Mouse (Mus musculus) forebrain, embryonic 14.5 days (tissue): ENCODE results near the gene Gkap1. TPM values are rescaled to one million over a fixed set of nuclear protein-coding genes. Genes with fewer than 3 reads are reported as not detected.

ENCODE experiments used
- ATAC-seq: fragments of 200-750 bp; cut with Nextera tagmentation; 2 replicates; pipeline ENCODE4 v1.8.0; 2017; ENCODE audit warnings: mild to moderate bottlenecking, moderate library complexity
- DNase-seq: peaks from one replicate; pipeline ENCODE4 v3.0.0-alpha.2; 2015; ENCODE audit warnings: low spot score
- H3K27ac ChIP-seq: fragments of 300-500 bp; sonication (generic); 2 replicates; pipeline ENCODE4 v1.5.1; 2014; ENCODE audit warnings: low read depth, mild to moderate bottlenecking, control low read depth, low read length, moderate library complexity
- H3K27me3 ChIP-seq: fragments of 300-500 bp; sonication (generic); replicated peaks from 2 replicates; pipeline ENCODE4 v1.6.1; 2014; ENCODE audit warnings: low read length, control low read depth, mixed read lengths; ENCODE audit not compliant: control insufficient read depth, insufficient read depth
- H3K36me3 ChIP-seq: fragments of 300-500 bp; sonication (generic); 2 replicates; pipeline ENCODE4 v1.6.1; 2014; ENCODE audit warnings: low read length, control low read depth; ENCODE audit not compliant: control insufficient read depth, insufficient read depth
- H3K4me1 ChIP-seq: fragments of 300-500 bp; sonication (generic); 2 replicates; pipeline ENCODE4 v1.6.1; 2014; ENCODE audit warnings: antibody characterized with exemption, low read length, control low read depth; ENCODE audit not compliant: control insufficient read depth, insufficient read depth
- H3K4me2 ChIP-seq: fragments of 300-500 bp; sonication (generic); 2 replicates; pipeline ENCODE4 v1.6.1; 2014; ENCODE audit warnings: mild to moderate bottlenecking, control low read depth, low read length
- H3K4me3 ChIP-seq: fragments of 300-500 bp; sonication (generic); 2 replicates; pipeline ENCODE4 v1.5.1; 2014; ENCODE audit warnings: low read depth, low read length, control low read depth
- H3K9ac ChIP-seq: fragments of 300-500 bp; sonication (generic); 2 replicates; pipeline ENCODE4 v1.6.1; 2014; ENCODE audit warnings: mild to moderate bottlenecking, low read length, control low read depth, moderate library complexity
- H3K9me3 ChIP-seq: fragments of 300-500 bp; sonication (generic); replicated peaks from 2 replicates; pipeline ENCODE4 v1.6.1; 2016; ENCODE audit warnings: low read length, control low read depth, mixed read lengths; ENCODE audit not compliant: control insufficient read depth
- WGBS: fragments of 180-500 bp; shearing (Covaris S2); extraction: QIAGEN DNeasy Blood & Tissue Kit; methylation state at CpG from one replicate; pipeline ENCODE4 v1.1.7; 2014; 5-methylcytosine and 5-hydroxymethylcytosine counted together
- polyA plus RNA-seq: library from polyadenylated mRNA; unstranded; fragments of >200 nt; fragmentation: Nextera tagmentation; extraction: Ambion mirVana; gene quantifications from 2 replicates; pipeline ENCODE4 v1.2.1, GENCODE M21; 2014

Gene Gkap1
- polyA plus RNA-seq, result 23.3 and 24.2 TPM in 2 replicates

DNA sequence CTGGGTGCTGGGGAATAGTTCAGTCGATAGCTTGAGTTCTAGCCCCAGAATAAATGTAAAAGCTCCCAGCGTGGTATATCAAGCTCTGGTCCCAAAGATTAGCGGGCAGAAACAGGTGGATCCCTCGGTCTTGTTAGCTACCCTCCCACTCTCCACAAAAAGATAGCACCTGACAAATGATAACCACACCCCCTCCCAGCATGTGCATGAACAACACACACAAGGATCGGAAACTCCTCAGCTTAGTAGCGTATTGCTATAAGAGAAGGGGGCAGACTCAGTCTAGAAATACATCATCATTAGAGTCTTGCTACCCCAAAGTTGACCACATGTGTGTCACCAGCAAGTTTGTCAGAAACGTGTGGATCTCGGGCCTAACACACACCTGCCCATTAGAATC, at the start of gene Gkap1:
TSS of gene Gkap1 (minus strand) at position 101 of the 400 bp plus-strand sequence.
- WGBS, result 79% methylated on average over 8 of the region's 8 CpGs
- Histone ChIP-seq H3K4me1 (no peaks in the 10 kb centered on the region), H3K4me2 (peak within 1 kb of the TSS; percentile 73), H3K36me3 (no peaks in the 10 kb centered on the region), H3K9ac (peak within 1 kb of the TSS; percentile 81), H3K27me3 (no peaks in the 10 kb centered on the region), H3K4me3 (peak within 1 kb of the TSS; percentile 79), H3K27ac (peak within 1 kb of the TSS; percentile 84), H3K9me3 (no peaks in the 10 kb centered on the region)
- DNase-seq, result no peak
- ATAC-seq, result no peak

DNA sequence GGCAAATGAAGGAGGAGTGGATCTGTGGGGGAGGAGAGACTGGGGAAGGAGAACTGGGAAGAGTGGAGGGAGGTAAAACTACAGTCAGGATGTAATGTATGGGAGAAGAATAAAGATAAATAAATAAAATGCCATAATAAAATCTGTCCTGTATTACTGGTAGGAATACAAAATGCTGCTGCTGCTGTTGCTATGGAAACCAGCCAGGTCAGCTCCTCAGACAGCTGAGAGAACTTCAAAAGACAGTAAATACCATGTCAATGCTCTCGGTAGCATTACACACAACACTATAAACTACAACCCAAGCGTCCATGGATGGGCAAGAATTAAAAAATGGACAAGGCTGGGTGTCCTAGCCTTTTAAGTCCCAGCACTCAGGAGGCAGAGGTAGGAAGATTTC, 42.3 kb upstream of the Gkap1 start:
- DNase-seq, result peak; percentile 36
- H3K4me3 ChIP-seq, result no peak overlapping the region
- no peak overlapping the region for H3K9ac ChIP-seq
- no peak overlapping the region for H3K4me2 ChIP-seq
- no peaks in the 10 kb centered on the region for H3K4me1 ChIP-seq
- 67% methylated on average over 2 of the region's 2 CpGs for WGBS
- H3K9me3 ChIP-seq, result no peaks in the 10 kb centered on the region
- no peaks in the 10 kb centered on the region for H3K27me3 ChIP-seq
- no peak overlapping the region for H3K27ac ChIP-seq
- no peak for ATAC-seq
- H3K36me3 ChIP-seq, result no peaks in the 10 kb centered on the region

- ATAC-seq (no peak), DNase-seq (no peak)
- H3K9me3 ChIP-seq, result no peaks in the 10 kb centered on the region
- H3K4me1 ChIP-seq, result no peaks in the 10 kb centered on the region
- no peak overlapping the region for H3K4me3 ChIP-seq
- H3K9ac ChIP-seq, result no peak overlapping the region
- 62% methylated on average over 6 of the region's 6 CpGs for WGBS
- no peaks in the 10 kb centered on the region for H3K36me3 ChIP-seq
- H3K27ac ChIP-seq, result no peak overlapping the region
- no peaks in the 10 kb centered on the region for H3K27me3 ChIP-seq
- no peak overlapping the region for H3K4me2 ChIP-seq
Measured at GRCm38 (mm10) chr13:58314991-58315390, 39.5 kb upstream of the Gkap1 start.

DNA sequence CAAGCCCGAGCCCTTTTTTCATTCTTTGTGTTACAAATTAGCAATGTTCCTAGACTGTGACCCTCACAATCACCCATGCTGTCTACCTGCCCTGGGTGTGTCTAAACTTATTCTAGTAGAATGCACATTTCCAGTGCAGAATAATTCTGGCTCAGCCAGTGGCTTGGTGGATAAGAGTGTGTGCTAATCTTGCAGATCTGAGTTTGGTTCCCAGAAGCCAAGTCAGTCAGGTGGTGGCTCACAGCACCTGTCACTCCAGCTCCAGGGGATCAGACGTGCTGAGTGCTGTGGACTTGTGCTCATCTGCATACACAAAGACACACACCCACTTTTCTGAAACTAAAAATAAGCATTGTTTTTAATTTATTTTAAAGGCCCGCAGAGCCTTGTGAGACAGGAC, 38.3 kb upstream of the Gkap1 start:
- H3K4me2 ChIP-seq, result no peak overlapping the region
- ATAC-seq (no peak), DNase-seq (no peak)
- no peaks in the 10 kb centered on the region for H3K36me3 ChIP-seq
- H3K4me1 ChIP-seq, result no peaks in the 10 kb centered on the region
- H3K9me3 ChIP-seq, result no peaks in the 10 kb centered on the region
- H3K4me3 ChIP-seq, result no peak overlapping the region
- 68% methylated on average over 3 of the region's 3 CpGs for WGBS
- no peak overlapping the region for H3K27ac ChIP-seq
- no peak overlapping the region for H3K9ac ChIP-seq
- H3K27me3 ChIP-seq, result no peaks in the 10 kb centered on the region

DNA sequence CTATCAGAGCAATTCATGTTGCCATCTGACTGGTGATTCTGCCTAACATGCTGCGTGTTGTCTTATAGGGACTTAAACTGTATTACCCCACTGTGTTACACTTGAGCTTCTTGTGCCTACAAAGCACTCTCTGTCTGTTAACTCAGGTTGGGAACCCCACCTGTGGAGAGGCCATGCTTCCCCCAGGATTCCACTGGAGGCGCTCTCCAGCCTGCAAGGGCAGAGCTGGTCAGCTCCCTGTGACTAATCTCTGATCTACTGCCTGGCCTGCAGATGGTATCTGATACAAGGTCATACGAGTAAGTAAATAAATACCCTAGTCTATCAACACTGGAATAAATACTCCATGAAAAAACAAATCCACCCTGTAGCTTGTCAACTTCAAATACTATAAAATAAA, 35.9 kb upstream of the Gkap1 start:
- H3K27me3 ChIP-seq, result no peaks in the 10 kb centered on the region
- H3K4me3 ChIP-seq, result no peak overlapping the region
- DNase-seq (no peak), ATAC-seq (no peak)
- no peaks in the 10 kb centered on the region for H3K9me3 ChIP-seq
- no peaks in the 10 kb centered on the region for H3K36me3 ChIP-seq
- no peak overlapping the region for H3K4me2 ChIP-seq
- no peak overlapping the region for H3K9ac ChIP-seq
- no peak overlapping the region for H3K27ac ChIP-seq
- WGBS, result 51% methylated on average over 3 of the region's 3 CpGs
- H3K4me1 ChIP-seq, result no peaks in the 10 kb centered on the region

DNA sequence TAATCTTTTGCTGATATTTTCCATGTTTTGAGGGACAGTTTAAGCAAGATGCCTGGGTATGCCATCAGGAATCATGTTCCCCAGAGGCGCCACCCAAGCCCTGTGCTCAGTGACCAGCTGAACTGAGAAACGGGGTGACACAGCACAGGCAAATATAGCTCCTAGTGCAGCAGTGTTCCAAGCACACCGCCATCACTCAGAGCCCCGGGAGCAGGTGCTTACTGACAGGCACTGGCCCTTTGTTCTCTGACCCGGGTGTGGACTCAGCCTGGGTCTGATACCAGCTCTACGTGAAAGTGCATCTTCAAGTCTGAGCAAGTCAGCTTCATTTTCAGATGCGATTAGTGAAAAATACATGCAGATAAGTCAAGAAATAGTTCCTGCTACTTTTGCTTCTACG, 34.0 kb upstream of the Gkap1 start:
- no peaks in the 10 kb centered on the region for H3K36me3 ChIP-seq
- H3K27me3 ChIP-seq, result no peaks in the 10 kb centered on the region
- WGBS, result 74% methylated on average over 8 of the region's 8 CpGs

GRCm38 (mm10) chr13:58307453-58307852, 32.0 kb upstream of the Gkap1 start:
- no peaks in the 10 kb centered on the region for H3K27me3 ChIP-seq
- ATAC-seq (no peak), DNase-seq (no peak)
- H3K9me3 ChIP-seq, result no peaks in the 10 kb centered on the region
- H3K9ac ChIP-seq, result no peak overlapping the region
- WGBS, result 95% methylated on average over 5 of the region's 5 CpGs
- H3K4me3 ChIP-seq, result no peak overlapping the region
- no peak overlapping the region for H3K27ac ChIP-seq
- no peaks in the 10 kb centered on the region for H3K4me1 ChIP-seq
- no peaks in the 10 kb centered on the region for H3K36me3 ChIP-seq
- H3K4me2 ChIP-seq, result no peak overlapping the region

More for the DNA sequence above, 34.0 kb upstream of the Gkap1 start:
- no peaks in the 10 kb centered on the region for H3K9me3 ChIP-seq
- no peaks in the 10 kb centered on the region for H3K4me1 ChIP-seq
- no peak overlapping the region for H3K27ac ChIP-seq
- H3K9ac ChIP-seq, result no peak overlapping the region
- H3K4me3 ChIP-seq, result no peak overlapping the region
- DNase-seq (no peak), ATAC-seq (no peak)
- no peak overlapping the region for H3K4me2 ChIP-seq

DNA sequence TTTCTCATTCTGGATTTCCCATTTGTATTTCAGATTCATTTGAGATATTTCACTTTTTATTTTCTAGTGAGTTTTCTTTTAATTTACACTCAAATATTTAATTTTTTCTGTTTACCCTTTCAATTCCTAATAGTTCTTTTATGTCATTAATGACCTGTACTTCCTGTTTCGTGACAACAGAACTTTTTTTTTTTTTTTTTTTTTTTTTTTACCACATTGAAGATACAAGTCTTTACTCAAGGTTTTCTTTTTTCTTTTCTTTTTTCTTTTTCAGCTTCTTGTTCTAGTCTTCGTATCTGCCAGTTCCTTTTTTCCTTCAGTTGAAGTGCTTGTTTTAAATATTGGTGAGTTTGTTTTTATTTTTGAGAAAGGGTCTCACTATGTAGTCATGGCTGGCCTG, 29.7 kb upstream of the Gkap1 start:
- H3K4me2 ChIP-seq, result no peak overlapping the region
- ATAC-seq (no peak), DNase-seq (no peak)
- no peaks in the 10 kb centered on the region for H3K27me3 ChIP-seq
- no peak overlapping the region for H3K27ac ChIP-seq
- no peak overlapping the region for H3K4me3 ChIP-seq
- no peaks in the 10 kb centered on the region for H3K36me3 ChIP-seq
- H3K9me3 ChIP-seq, result no peaks in the 10 kb centered on the region
- no peak overlapping the region for H3K9ac ChIP-seq
- 92% methylated on average over 2 of the region's 2 CpGs for WGBS
- H3K4me1 ChIP-seq, result no peaks in the 10 kb centered on the region

GRCm38 (mm10) chr13:58302421-58303145, 27.1 kb upstream of the Gkap1 start:
- Histone ChIP-seq H3K4me3 (no peak overlapping the region), H3K9ac (no peak overlapping the region), H3K27ac (no peak overlapping the region), H3K36me3 (no peaks in the 10 kb centered on the region), H3K4me2 (no peak overlapping the region), H3K4me1 (no peaks in the 10 kb centered on the region), H3K27me3 (no peaks in the 10 kb centered on the region), H3K9me3 (no peaks in the 10 kb centered on the region)
- 79% methylated on average over 9 of the region's 9 CpGs for WGBS
- no peak for ATAC-seq
- no peak for DNase-seq
